Mouse (Mus musculus): ENCODE data around the gene Mmp8.

DNA sequence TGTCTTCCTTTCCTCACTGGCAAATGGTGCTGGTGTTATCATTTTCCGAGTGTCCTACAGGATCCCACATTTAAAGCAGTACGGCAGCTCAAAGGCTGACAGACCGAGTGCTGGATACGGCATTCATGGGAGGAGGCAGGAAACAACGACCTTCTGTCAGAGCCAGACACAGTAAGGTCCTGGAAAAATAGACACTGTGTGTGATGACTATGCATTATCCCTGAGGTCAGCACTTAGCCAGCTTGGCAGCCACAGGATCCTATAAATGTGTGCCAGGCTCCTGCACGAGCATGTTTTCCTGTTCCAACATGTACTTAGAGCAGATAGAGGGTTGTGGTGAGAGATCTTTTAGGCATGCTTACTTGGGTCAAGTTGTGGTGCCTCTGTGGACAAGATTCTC lies 45.7 kb downstream of the Mmp8 start:
- TF ChIP-seq CTCF (IDR thresholded peaks at IDR 0.05; ENCODE audit: insufficient read depth, low read length) (no peak), POLR2A (IDR thresholded peaks at IDR 0.05; ENCODE audit: borderline replicate concordance, extremely low read depth, low read depth, low read length) (no peak)

Measured in lung, adult 2 months (tissue).